Mouse (Mus musculus) cerebellum, adult 11 months (tissue): Measurements from ENCODE around the gene Rbm44.

Experiments
- DNase-seq: peaks from one replicate; pipeline ENCODE4 v3.0.0; 2022

The Rbm44 gene

GRCm38 (mm10) chr1:91144813-91145212, at the start of gene Rbm44:
TSS of gene Rbm44 (plus strand) at chr1:91145089.
- no peak for DNase-seq

- DNase-seq: no peak
Observed at GRCm38 (mm10) chr1:91095258-91095657, 49.6 kb upstream of the Rbm44 start.

- DNase-seq: no peak
Observed at GRCm38 (mm10) chr1:91095853-91096252, 49.0 kb upstream of the Rbm44 start.

- DNase-seq: no peak
Observed at GRCm38 (mm10) chr1:91096490-91096889, 48.4 kb upstream of the Rbm44 start.

GRCm38 (mm10) chr1:91097283-91097834, 47.5 kb upstream of the Rbm44 start:
- DNase-seq: no peak

GRCm38 (mm10) chr1:91098887-91099286, 46.0 kb upstream of the Rbm44 start:
- peak; percentile 13 for DNase-seq

GRCm38 (mm10) chr1:91101709-91102440, 43.0 kb upstream of the Rbm44 start:
- no peak for DNase-seq

- DNase-seq: no peak
Observed at GRCm38 (mm10) chr1:91103366-91103983, 41.4 kb upstream of the Rbm44 start.

GRCm38 (mm10) chr1:91107548-91107947, 37.3 kb upstream of the Rbm44 start:
- no peak for DNase-seq

GRCm38 (mm10) chr1:91109302-91109701, 35.6 kb upstream of the Rbm44 start:
- DNase-seq: no peak

- DNase-seq: no peak
Observed at GRCm38 (mm10) chr1:91112171-91112570, 32.7 kb upstream of the Rbm44 start.

GRCm38 (mm10) chr1:91112606-91113005, 32.3 kb upstream of the Rbm44 start:
- no peak for DNase-seq

- DNase-seq: no peak
Observed at GRCm38 (mm10) chr1:91122121-91122520, 22.8 kb upstream of the Rbm44 start.

- no peak for DNase-seq
Observed at GRCm38 (mm10) chr1:91123004-91123403, 21.9 kb upstream of the Rbm44 start.

- no peak for DNase-seq
Observed at GRCm38 (mm10) chr1:91123466-91123865, 21.4 kb upstream of the Rbm44 start.

GRCm38 (mm10) chr1:91128849-91129248, 16.0 kb upstream of the Rbm44 start:
- no peak for DNase-seq

GRCm38 (mm10) chr1:91137036-91137435, 7.9 kb upstream of the Rbm44 start:
- DNase-seq: no peak

GRCm38 (mm10) chr1:91151509-91151908, 6.6 kb downstream of the Rbm44 start:
- DNase-seq: no peak

- DNase-seq: no peak
Observed at GRCm38 (mm10) chr1:91166798-91167197, 21.9 kb downstream of the Rbm44 start.

GRCm38 (mm10) chr1:91169157-91169556, 24.3 kb downstream of the Rbm44 start:
- no peak for DNase-seq

GRCm38 (mm10) chr1:91174796-91175195, 29.9 kb downstream of the Rbm44 start:
- no peak for DNase-seq

GRCm38 (mm10) chr1:91176026-91176425, 31.1 kb downstream of the Rbm44 start:
- DNase-seq: no peak

GRCm38 (mm10) chr1:91176871-91177270, 32.0 kb downstream of the Rbm44 start:
- no peak for DNase-seq

- peak; percentile 18 for DNase-seq
Observed at GRCm38 (mm10) chr1:91179086-91179485, 34.2 kb downstream of the Rbm44 start.
